Mouse (Mus musculus) left cerebral cortex, postnatal 10 days (tissue): ENCODE measurements around the gene Mrpl58. TPM values are rescaled to one million over a fixed set of nuclear protein-coding genes. Genes with fewer than 3 reads are reported as not detected.
A peak's percentile ranks its signal among the peaks of the same experiment; 100 is the strongest.
"Not testable (repeated sequence)": the region's sequence is repeated elsewhere in the genome, so short reads cannot be mapped to it uniquely, and the experiment has no call there.

Experiments used
- DNase-seq, 2 experiments: peaks; one replicate each; pipeline ENCODE4 v3.0.0; 2021 to 2022; ENCODE audit warnings: low spot score in 2 of 2, mixed read lengths in 1 of 2; ENCODE audit errors: extremely low spot score in 1 of 2
- intact Hi-C: fragments of 180-260 bp; cut with DNase I; formaldehyde crosslinking; loops from one replicate; pipeline ENCODE4 v1.15.1; 2025
- total RNA-seq, 2 experiments: library from RNA; stranded (reverse); gene quantifications; 2 replicates each; pipeline ENCODE4 v1.2.3; 2021

Gene Mrpl58
- total RNA-seq, 2 experiments from 2014 or later, result 96.2 to 98.8 TPM

DNA sequence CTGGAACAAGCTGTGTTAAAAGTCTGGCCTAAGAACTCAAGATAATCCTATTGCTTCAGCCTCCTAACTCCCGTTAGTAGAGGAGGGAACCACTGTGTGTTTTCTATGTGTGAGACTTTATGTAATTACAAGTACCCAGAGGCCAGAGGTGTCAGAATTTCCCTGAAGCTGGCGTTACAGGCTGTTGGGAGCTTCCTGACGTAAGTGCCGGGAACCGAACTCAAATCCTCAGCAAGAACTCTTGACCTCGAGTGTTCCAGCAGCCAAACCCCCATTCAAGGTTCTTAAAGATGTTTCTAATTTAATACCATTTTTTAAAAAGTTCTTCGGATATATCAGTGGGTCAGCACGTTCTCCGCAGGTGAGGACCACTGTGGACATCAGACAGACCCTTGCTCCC is 22.3 kb upstream of the Mrpl58 start:
- intact Hi-C loops, result no loop called here
- no peak for DNase-seq

DNA sequence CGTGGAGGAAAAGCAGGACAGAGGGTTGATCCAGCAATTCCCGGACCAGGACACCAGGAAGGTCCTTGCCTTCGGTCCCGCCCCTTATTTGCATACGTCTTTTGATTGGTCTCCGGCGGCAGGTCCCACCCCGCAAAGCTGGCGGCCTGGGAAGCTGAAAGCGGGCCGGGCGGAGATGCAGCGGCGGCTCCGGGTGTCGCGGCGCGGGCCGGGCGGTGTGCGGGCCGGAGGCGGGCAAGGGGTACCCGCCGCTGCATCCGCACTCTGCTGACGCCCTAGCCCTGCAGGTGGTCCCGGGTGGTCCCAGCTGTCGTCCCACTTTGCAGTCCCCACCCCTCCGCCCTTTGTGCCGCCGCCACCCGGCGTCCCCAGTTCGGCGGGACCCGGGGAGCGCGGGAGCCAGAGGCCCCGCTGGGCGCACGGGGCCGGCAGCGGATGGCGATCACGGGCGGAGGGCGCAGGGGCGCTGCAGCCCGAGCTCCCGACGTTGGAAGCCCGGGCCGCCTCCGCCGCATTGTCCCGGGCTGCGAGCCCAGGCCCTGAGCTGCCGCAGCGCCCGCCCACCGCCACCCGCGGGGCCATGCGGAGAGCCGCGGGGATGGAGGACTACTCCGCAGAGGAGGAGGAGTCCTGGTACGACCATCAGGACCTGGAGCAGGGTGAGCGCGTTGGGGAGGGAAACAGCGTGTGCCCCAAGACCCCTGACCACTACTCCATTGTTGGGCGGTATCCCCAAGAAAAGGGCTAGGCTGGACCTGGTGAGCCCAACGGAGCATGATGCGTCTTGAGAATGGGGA is 21.6 kb upstream of the Mrpl58 start, which contains the start of gene Cdr2l:
Gene Cdr2l, plus strand, starts transcription at position 174 of the 797 bp plus-strand sequence.
- intact Hi-C loops, result no loop called here
- DNase-seq, result peak; percentile 83 to 95

- no peak for DNase-seq
- intact Hi-C loops, result no loop called here
Observed at GRCm38 (mm10) chr11:115382891-115383290, 20.7 kb upstream of the Mrpl58 start.

GRCm38 (mm10) chr11:115383701-115384474 is 19.7 kb upstream of the Mrpl58 start:
- intact Hi-C loops, result no loop called here
- DNase-seq, result peak; percentile 49 to 77

- no peak for DNase-seq
- intact Hi-C loops, result no loop called here
Observed at GRCm38 (mm10) chr11:115384587-115384986, 19.0 kb upstream of the Mrpl58 start.

DNA sequence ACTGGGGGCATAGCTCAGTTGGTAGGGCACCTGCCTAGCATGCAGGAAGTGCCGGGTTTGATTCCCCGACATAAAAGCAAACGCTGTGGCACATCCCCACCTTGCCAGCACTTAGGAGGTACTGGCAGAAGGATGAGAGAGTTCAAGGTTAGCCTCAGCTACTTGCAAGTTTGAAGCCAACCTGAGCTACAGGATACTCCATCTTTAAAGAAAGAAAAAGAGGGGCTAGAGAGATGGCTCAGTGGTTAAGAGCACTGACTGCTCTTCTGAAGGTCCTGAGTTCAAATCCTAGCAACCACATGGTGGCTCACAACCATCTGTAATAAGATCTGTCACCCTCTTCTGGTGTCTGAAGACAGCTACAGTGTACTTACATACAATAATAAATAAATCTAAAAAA is 16.7 kb upstream of the Mrpl58 start:
- intact Hi-C loops, DNase-seq: not testable (repeated sequence)

DNA sequence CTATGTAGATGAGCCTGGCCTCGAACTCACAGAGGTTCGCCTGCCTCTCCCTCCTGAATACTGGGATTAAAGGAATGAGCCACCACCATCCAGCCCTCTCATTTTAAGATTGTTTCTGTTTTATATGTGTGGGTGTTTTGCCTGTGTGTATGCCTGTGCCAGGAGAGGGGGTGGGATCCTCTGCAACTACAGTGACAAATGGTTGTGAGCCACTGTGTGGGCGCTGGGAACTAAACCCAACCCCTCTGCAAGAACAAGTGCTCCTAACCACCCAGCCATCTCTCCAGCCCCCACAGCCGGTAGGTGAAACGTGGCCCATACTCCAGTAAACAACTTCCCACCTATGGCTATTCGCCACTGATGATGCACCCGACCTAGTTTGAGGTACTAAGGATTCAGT is 12.2 kb upstream of the Mrpl58 start:
- intact Hi-C loops, result no loop called here
- DNase-seq, result no peak

GRCm38 (mm10) chr11:115393721-115394325 is 9.7 kb upstream of the Mrpl58 start:
- DNase-seq, result no peak
- intact Hi-C loops, result no loop called here

DNA sequence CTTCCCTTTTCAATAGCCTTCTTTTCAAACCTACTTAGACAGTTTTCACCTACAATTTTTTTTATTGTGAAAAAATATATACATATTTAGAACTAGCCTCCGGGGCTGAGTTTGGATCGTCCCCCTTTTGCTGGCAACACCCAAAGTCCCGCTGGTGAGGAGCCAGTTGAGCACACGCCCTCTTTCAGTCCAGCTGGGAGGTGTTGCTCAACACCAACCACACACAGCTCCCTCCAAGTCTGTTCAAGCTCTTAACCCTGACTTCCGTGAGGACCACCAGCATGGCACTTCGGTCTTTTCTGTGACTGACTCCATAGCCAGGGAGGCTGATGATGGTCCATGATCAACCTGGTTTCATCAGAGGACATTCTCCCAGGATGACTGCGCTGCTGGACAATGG is 5.5 kb upstream of the Mrpl58 start:
- intact Hi-C loops, result no loop called here
- no peak for DNase-seq

DNA sequence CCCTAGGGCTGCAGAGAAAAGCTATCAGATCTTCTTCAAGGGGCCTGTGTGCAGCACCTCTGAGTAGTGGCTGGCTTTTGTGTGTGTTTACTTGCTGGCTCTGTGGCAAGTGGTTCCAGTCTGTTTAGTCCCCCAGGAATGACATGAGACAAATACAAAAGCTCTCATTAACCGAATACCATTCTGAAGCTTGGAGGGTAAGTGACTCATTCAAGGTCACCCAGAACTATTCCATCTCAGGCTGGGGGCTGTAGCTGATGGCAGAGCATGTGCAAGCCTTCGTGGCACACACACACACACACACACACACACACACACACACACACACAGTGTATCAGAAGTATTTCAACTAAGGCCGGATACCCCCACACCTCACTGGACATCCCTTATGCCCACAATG is 3.4 kb upstream of the Mrpl58 start:
- DNase-seq, result no peak
- intact Hi-C loops, result no loop called here

DNA sequence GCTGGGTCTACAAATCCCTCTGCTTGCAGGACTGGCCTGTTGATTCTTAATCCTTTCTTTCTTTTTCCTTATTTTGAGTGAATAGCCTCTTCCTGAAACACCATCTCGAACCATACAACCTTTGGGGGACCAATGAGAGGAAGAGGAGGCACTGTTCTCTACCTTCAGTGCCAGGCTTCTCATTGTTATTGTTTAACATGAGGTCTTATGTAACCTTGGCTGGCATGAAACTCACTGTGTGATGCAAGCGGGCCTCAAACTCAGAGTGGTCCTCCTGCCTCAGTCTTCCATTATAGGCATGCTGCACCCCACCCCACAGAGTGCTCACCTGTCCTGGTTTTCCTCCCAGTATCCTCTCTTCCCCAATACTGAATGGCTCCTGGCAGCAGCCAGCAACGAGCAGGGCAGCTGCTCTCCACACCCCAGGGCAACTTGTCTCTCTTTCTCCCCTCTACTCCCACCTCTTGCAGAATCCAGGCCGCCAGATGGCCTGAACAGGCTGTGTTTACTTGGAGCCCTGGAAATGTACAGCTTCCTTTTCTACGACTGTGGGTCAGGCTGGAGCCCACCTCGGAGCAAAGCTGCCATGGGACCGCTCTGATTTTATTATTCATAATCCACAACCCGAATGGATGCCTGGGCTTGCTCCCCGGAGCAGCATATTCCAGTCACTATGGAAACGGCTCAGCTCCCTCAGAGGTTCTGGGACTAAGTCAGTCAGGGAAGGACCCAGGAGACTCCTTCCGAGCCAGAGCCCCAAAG is 2.7 kb upstream of the Mrpl58 start:
- DNase-seq, result peak in 1 of 2 experiments; percentile 28
- intact Hi-C loops, result no loop called here

DNA sequence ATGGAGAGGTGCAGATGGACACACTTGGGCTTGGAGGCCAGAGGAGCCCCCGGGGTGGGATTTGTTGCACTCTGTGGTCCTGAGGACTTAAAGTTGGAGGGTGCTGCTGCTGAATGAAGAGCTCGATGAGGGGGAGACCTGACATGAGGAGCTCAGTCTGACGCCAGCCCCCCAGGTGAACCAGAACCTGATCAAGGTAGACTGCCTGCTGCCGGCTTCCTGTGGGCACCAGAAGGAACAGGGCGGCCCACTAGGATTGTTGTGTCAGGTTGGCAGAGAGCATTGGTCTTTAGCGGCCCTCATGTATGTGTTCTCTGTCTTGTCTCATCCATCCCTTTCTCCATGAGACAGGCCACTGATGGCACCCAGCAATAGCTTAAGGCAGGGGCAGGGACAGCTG is 2.2 kb downstream of the Mrpl58 start:
- intact Hi-C loops, result no loop called here
- DNase-seq, result peak in 1 of 2 experiments; percentile 20

DNA sequence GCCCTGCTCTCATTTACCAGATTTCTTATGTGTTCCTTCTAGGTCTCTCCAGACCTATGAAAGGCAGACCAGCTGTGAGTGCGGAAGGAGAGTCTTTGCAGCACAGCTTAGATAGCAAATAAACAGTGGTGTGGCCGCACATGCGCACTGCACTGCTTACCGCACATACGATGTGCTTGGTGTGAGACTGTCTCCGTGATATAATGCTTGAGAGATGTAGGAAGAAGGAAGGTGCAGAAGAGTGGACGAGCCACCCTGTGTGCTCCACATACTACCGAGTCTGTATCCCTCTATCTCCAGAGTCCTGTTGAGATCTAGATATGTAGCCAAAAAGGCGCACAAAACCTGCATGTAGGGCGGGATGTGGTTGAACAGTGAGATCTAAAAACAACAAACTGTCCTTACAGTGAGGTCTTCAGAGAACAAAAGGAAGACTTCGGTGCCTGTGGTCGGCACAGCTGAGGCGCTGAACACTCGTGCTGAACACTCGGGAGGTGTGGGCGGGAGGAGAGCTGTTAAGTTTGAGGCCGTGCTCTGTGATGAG is 3.4 kb downstream of the Mrpl58 start:
- no peak for DNase-seq
- intact Hi-C loops, result no loop called here

DNA sequence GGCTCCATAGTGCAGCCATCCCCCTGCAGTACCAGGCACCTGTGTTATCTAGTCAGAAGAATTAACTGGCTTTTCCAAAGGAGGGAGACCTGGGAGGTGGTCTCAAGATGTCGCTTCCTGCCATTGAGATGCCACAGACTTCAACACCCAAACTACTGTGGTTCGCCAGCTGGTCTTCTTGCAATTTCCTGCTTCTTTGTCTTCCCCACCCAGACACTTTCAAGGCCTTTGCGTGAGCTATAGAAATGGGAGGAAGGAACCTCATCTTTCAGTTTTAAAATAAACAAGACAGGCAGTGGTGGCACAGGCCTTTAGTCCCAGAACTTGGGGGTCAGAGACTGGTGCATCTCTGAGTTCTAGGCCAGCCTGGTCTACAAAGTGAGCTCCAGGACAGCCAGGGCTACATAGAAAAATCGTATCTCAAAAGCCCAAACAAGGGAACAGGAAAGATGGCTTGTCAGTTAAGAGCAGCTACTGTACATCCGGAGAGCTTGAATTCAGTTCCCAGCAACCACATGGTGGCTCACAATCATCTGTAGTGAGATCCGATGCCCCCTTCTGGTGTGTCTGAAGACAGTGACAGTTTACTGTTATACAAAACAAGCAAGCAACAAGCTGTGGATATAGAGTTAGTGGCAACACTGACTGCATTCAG is 4.8 kb downstream of the Mrpl58 start:
- intact Hi-C loops, result no loop called here

GRCm38 (mm10) chr11:115409556-115409955 is 6.0 kb downstream of the Mrpl58 start:
- intact Hi-C loops, result no loop called here
- DNase-seq, result no peak

More for the DNA sequence above, 4.8 kb downstream of the Mrpl58 start:
- no peak for DNase-seq

- intact Hi-C loops, result loop anchor here (2.0 kb wide), 1 partner anchor 55 kb away; the partner anchor contains the start of gene Armc7
- DNase-seq, result peak; percentile 95 to 97
Observed at GRCm38 (mm10) chr11:115419531-115420237, 16.1 kb downstream of the Mrpl58 start, which contains the start of the genes Atp5h and Kctd2. Gene Atp5h (minus strand): TSS chr11:115419962. Gene Kctd2 (plus strand): TSS chr11:115420128.
